Mouse (Mus musculus): ENCODE measurements around the gene Rabl2. TPM values are rescaled to one million over a fixed set of nuclear protein-coding genes. Genes with fewer than 3 reads are reported as not detected.

Gene Rabl2
- polyA plus RNA-seq (2012; rRNA removed), result 16.9 and 18.1 TPM in 2 replicates

DNA sequence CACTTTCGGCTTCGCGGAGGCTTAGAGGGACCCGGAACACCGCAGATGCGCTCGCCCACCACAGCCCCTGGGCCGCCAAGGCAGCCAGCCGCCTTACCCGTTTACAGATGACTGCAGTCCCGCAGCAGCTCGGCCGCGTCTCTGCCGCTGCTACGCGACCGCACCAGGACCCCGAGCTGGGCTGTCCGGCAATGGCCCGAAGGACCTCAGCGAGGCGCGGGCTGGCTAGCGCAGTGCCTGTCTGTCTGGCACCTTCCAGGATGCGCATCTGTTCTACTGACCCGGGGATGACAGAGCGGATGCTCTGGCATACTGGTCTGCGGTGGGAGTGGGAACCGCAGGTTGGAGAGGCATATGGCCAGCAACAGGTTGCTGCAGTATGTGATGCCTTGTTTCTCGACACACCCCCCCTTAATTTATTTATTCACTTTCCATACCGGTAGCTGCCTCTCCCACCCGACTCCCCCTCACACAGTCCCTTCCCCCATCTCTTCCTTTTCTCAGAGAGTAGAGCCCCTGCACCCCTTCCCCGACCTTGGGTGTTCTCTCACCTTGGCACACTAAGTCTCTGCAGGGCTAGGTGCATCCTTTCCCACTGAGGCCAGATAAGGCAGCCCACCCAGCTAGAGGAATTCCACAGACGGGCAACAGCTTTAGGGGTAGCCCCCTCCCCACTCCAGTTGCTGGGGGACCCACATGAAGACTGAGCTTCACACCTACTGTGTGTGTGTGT, at the start of gene Rabl2:
Rabl2 (minus strand) TSS at position 201 of the 733 bp plus-strand sequence.
- WGBS, result under 1% methylated on average over 35 of the region's 35 CpGs
- no peak within 1 kb of the TSS for H3K27ac ChIP-seq (ENCODE audit: insufficient read depth, low read depth, low read length)

DNA sequence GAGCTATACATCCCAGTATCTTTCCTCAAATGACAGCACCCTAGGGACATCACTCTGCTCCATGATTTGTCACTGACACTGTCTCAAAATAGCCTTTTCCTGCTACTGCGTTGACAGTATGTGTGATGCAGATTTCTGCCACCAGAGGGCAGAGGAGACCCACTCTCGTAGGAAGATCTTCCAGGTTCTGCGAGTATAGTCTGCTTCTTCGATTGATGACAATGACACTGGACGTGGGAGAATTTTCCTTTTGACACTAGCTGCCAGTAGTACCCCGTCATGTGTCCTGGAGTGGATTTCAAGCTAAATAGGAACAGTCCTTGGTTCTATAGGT, 31.9 kb upstream of the Rabl2 start:
- Histone ChIP-seq H3K4me3 (ENCODE audit: insufficient read depth, low read depth, low read length) (no peak overlapping the region), H3K4me1 (ENCODE audit: control insufficient read depth, insufficient read depth, low read length) (no peaks in the 10 kb centered on the region), H3K27ac (ENCODE audit: insufficient read depth, low read depth, low read length) (no peak overlapping the region), H3K36me3 (ENCODE audit: control insufficient read depth, insufficient read depth, low read length) (no peaks in the 10 kb centered on the region), H3K27me3 (replicated peaks; ENCODE audit: control insufficient read depth, insufficient read depth, low read length) (no peaks in the 10 kb centered on the region)
- WGBS, result 7% methylated on average over 6 of the region's 6 CpGs
- peak; percentile 94 for TF ChIP-seq CTCF (conservative IDR thresholded peaks at IDR 0.05; ENCODE audit: insufficient read depth, insufficient read length, low read depth, low read length)
- no peak for TF ChIP-seq POLR2A (IDR thresholded peaks at IDR 0.05; ENCODE audit: low read depth, low read length)
- DNase-seq, result peak; percentile 60

More for the DNA sequence above, at the start of gene Rabl2:
- Histone ChIP-seq H3K4me1 (ENCODE audit: control insufficient read depth, insufficient read depth, low read length) (peaks cover 4% of the 10 kb centered on the region; the same call in 1 of the 2 replicates), H3K36me3 (ENCODE audit: control insufficient read depth, insufficient read depth, low read length) (no peaks in the 10 kb centered on the region), H3K27me3 (replicated peaks; ENCODE audit: control insufficient read depth, insufficient read depth, low read length) (no peaks in the 10 kb centered on the region), H3K4me3 (ENCODE audit: insufficient read depth, low read depth, low read length) (peak within 1 kb of the TSS; percentile 55)
- TF ChIP-seq CTCF (conservative IDR thresholded peaks at IDR 0.05; ENCODE audit: insufficient read depth, insufficient read length, low read depth, low read length) (no peak), POLR2A (IDR thresholded peaks at IDR 0.05; ENCODE audit: low read depth, low read length) (peak; percentile 50)
- DNase-seq, result peak; percentile 90

DNA sequence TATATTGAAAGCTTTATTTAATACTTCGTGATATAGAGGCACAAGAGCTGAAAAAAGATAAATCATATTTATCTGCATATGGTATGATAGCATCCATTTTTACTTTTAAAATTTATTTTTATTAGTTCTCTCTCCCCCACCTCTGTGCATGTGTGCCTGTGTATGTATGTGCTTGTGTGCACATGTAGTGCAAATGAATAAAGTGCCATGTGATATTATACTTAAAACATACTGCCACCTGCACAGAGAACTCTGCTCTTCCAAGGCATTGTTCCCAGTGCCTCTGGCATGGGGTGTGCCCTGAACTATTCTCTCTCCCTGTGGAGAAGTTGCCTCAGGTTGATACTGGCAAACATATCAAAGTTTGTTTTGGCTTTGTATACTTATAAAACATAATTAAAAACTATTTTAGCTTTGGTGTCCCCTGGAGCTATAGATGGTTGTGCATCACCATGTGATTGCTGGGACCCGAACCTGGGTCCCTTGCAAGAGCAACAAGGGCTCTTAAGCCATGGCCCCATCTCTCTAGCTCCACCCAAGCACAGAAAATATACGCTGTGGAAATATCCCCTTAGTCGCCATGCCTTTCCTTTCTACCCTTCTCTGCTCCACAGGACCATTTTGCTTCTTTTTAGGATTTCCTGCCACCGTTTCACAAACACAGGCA, 31.4 kb upstream of the Rabl2 start:
- Histone ChIP-seq H3K36me3 (ENCODE audit: control insufficient read depth, insufficient read depth, low read length) (no peaks in the 10 kb centered on the region), H3K4me1 (ENCODE audit: control insufficient read depth, insufficient read depth, low read length) (no peaks in the 10 kb centered on the region), H3K27me3 (replicated peaks; ENCODE audit: control insufficient read depth, insufficient read depth, low read length) (no peaks in the 10 kb centered on the region), H3K4me3 (ENCODE audit: insufficient read depth, low read depth, low read length) (no peak overlapping the region), H3K27ac (ENCODE audit: insufficient read depth, low read depth, low read length) (no peak overlapping the region)
- DNase-seq, result no peak
- 56% methylated on average over 5 of the region's 5 CpGs for WGBS
- TF ChIP-seq CTCF (conservative IDR thresholded peaks at IDR 0.05; ENCODE audit: insufficient read depth, insufficient read length, low read depth, low read length) (no peak), POLR2A (IDR thresholded peaks at IDR 0.05; ENCODE audit: low read depth, low read length) (no peak)

DNA sequence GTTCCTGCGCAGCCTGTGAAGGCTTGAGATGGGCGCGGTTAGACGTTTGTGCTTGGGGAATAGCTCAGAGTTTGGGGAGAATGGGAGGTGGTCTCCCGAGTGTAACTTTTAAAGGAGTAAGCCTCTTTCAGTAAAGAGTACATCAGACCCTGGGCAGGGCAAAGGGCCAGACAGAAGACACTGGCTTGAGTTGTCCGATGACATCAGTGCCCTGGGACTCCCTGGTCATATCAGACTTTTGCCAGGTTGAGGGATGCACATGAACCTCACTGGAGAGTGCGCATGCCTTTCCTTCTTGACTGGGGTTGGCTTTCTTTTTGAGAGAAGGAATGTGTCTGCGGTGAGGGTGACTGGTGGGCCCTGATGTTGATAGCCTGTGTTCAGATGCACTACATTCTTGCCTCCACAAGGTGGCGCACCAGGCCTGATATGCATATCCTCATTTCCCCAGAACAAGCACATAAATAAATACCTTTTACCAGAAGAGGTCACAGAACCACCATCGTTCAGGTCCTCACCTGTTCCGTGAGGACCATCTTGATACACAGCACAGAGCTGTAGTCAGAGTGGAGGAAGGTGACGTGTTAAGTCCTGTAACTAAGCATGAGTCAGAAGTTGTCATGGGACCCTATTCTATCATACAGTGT, 30.7 kb upstream of the Rabl2 start:
- Histone ChIP-seq H3K4me3 (ENCODE audit: insufficient read depth, low read depth, low read length) (no peak overlapping the region), H3K4me1 (ENCODE audit: control insufficient read depth, insufficient read depth, low read length) (no peaks in the 10 kb centered on the region), H3K36me3 (ENCODE audit: control insufficient read depth, insufficient read depth, low read length) (no peaks in the 10 kb centered on the region), H3K27me3 (replicated peaks; ENCODE audit: control insufficient read depth, insufficient read depth, low read length) (no peaks in the 10 kb centered on the region), H3K27ac (ENCODE audit: insufficient read depth, low read depth, low read length) (no peak overlapping the region)
- TF ChIP-seq CTCF (conservative IDR thresholded peaks at IDR 0.05; ENCODE audit: insufficient read depth, insufficient read length, low read depth, low read length), result peak; percentile 70
- TF ChIP-seq POLR2A (IDR thresholded peaks at IDR 0.05; ENCODE audit: low read depth, low read length), result no peak
- 78% methylated on average over 12 of the region's 12 CpGs for WGBS
- DNase-seq, result peak; percentile 11

DNA sequence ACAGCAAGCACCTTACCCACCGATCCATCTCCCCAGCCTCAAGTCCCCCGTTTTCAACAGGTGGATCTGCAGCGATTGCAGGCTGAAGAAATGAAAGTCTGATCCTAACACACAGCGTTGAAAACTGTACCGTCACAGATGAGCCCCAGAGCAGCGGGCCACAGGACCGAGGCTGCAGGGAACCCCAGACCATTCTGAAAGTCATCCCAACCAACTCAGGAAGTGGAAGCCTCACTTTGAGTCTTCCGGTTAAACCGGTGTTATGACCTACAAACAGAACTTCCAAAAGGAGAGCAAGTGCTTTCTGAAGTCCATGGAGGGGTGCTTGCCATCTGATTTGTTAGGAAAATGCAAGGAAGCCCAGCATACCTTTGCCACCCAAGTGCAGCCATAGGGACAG, 16.2 kb upstream of the Rabl2 start:
- H3K27me3 ChIP-seq (replicated peaks; ENCODE audit: control insufficient read depth, insufficient read depth, low read length), result no peaks in the 10 kb centered on the region
- DNase-seq, result no peak
- H3K27ac ChIP-seq (ENCODE audit: insufficient read depth, low read depth, low read length), result no peak overlapping the region
- H3K4me1 ChIP-seq (ENCODE audit: control insufficient read depth, insufficient read depth, low read length), result no peaks in the 10 kb centered on the region
- no peak overlapping the region for H3K4me3 ChIP-seq (ENCODE audit: insufficient read depth, low read depth, low read length)
- TF ChIP-seq CTCF (conservative IDR thresholded peaks at IDR 0.05; ENCODE audit: insufficient read depth, insufficient read length, low read depth, low read length), result no peak
- TF ChIP-seq POLR2A (IDR thresholded peaks at IDR 0.05; ENCODE audit: low read depth, low read length), result no peak
- WGBS, result 81% methylated on average over 9 of the region's 9 CpGs
- H3K36me3 ChIP-seq (ENCODE audit: control insufficient read depth, insufficient read depth, low read length), result no peaks in the 10 kb centered on the region

DNA sequence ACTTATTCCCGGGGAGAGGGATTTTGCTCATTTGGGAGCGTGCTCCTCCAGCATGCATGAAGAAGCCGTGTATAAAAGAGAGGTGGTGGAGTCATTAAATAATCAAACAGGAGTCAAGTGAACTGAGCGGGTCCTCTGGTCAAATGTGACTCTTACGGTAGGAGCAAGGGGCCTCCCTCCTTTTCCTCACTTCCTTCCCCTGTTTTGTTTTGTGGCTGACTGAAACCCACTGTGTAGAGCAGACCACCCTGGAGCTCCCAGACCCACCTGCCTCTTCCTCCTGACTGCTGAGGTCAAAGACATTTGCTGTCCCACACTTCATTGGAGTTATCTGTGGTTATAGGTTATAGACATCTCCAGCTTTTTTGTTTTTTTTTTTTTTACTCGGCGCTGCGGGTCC, 15.8 kb upstream of the Rabl2 start:
- no peak for TF ChIP-seq POLR2A (IDR thresholded peaks at IDR 0.05; ENCODE audit: low read depth, low read length)
- TF ChIP-seq CTCF (conservative IDR thresholded peaks at IDR 0.05; ENCODE audit: insufficient read depth, insufficient read length, low read depth, low read length), result no peak
- Histone ChIP-seq H3K27ac (ENCODE audit: insufficient read depth, low read depth, low read length) (no peak overlapping the region), H3K36me3 (ENCODE audit: control insufficient read depth, insufficient read depth, low read length) (no peaks in the 10 kb centered on the region), H3K27me3 (replicated peaks; ENCODE audit: control insufficient read depth, insufficient read depth, low read length) (no peaks in the 10 kb centered on the region), H3K4me3 (ENCODE audit: insufficient read depth, low read depth, low read length) (no peak overlapping the region), H3K4me1 (ENCODE audit: control insufficient read depth, insufficient read depth, low read length) (no peaks in the 10 kb centered on the region)
- WGBS, result 79% methylated on average over 8 of the region's 8 CpGs
- DNase-seq, result no peak

Data from kidney, adult 2 months (tissue).